Mouse (Mus musculus): ENCODE results near the gene S100a3. TPM values are rescaled to one million over a fixed set of nuclear protein-coding genes. Genes with fewer than 3 reads are reported as not detected.
A peak's percentile ranks its signal among the peaks of the same experiment; 100 is the strongest.

The S100a3 gene
- total RNA-seq, 4 experiments from 2014 or later = not detected

GRCm38 (mm10) chr3:90601486-90602110 lies 41.2 kb downstream of the S100a3 start, which contains the start of gene Gm42674:
Gene Gm42674 (plus strand): TSS chr3:90601904.
- no peak for DNase-seq (ENCODE audit: low spot score)

DNA sequence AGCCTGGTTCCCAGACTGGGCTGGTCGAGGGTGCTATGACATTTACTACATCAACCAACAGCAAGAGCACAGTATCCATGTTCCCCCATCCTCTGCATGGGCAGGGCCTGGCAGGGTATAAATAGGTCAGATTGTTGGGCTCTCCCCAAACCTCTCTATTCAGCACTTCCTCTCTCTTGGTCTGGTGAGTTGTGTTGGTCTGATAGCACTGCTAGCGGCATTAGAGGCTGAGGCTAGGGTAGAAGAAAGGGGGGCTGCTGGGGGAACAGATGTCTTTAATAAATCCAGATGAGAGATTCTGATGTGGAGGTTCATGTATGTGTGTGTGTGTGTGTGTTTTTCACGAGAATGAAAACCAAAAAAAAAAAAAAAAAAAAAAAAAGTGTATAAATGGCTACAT lies 43.2 kb downstream of the S100a3 start, which contains the start of gene S100a4:
S100a4 (plus strand) TSS at position 149 of the 400 bp plus-strand sequence.
- DNase-seq (ENCODE audit: low spot score) = no peak

- DNase-seq (ENCODE audit: low spot score) = peak; percentile 88
Measured at GRCm38 (mm10) chr3:90604416-90604815, 44.0 kb downstream of the S100a3 start.

DNA sequence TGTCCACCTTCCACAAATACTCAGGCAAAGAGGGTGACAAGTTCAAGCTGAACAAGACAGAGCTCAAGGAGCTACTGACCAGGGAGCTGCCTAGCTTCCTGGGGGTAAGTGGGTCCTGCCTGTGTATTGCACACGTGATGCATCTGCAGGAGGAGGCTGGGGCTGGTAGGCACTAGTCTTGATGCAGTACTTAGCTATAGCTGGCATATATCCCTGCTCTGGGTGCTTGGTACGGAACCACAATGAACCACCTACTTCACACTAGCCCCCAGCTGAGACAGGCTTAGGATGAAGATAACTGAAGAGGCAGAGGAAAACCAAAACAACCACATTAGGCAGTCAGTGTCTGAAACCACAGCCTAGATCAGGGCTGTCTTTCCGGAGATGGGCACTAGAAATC lies 44.7 kb downstream of the S100a3 start:
- no peak for DNase-seq (ENCODE audit: low spot score)

- no peak for DNase-seq (ENCODE audit: low spot score)
Measured at GRCm38 (mm10) chr3:90605736-90606135, 45.4 kb downstream of the S100a3 start.

DNA sequence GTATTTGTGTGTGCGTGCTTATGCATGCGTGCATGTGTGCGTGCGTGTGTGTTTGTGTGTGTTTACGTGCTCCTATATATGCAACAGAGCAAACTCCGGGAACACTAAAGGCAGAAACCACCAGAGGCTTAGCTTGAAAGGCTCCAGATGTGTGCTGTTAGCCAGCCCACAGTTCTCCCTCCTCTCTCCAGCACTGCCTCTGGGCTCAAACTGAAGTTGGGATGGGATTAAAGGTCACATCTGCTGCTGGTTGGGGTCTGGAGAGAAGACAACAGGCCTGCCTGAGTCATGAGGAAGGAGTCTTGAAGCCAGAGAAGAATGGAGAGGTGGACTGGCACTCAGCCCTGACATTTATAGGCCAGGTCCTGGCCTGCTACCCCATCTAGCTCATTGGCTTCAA lies 45.8 kb downstream of the S100a3 start:
- DNase-seq (ENCODE audit: low spot score) = no peak

DNA sequence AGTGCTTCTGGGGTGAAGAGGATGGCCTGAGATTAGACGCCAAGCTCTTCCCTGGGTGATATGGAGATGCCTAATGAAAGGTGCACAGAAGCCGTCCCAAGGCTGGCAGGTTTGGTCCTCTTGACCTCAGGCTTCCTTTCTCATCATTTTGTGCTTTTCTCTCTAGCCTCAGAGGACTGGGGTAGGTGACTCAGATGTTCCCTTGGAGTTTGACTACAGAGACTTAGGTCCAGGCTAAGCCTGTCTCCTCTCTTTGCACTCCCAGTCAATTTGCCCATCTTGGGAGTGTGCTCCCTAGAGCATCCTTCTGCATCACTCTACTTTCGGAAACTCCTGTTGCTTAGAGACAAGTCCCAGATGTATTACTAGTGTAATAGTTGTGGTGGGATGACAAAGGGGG lies 47.0 kb downstream of the S100a3 start:
- DNase-seq (ENCODE audit: low spot score) = no peak

DNA sequence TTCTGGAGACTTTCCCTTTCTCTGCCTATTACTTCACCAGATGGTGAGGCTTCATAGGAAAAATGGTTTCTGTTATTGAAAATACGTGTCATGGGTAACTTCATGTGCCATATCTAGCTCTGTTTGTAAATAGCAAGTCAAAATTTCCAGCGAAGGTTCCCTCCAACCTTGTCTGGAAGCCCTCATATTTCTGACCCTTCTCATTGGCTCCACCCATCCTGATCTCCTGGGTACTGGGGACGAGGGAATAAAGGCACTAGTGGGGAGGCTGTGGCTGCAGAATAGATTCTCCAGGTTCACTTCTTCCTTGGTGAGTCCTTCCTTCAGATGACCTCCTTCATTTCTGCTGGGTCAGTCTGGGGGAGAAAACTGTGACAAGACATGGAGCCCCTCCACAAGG lies 47.8 kb downstream of the S100a3 start, which contains the start of gene S100a5:
S100a5 (plus strand) TSS at position 301 of the 400 bp plus-strand sequence.
- DNase-seq (ENCODE audit: low spot score) = no peak

- no peak for DNase-seq (ENCODE audit: low spot score)
Measured at GRCm38 (mm10) chr3:90609102-90609501, 48.7 kb downstream of the S100a3 start.

GRCm38 (mm10) chr3:90611494-90611893 lies 51.1 kb downstream of the S100a3 start:
- no peak for DNase-seq (ENCODE audit: low spot score)

DNA sequence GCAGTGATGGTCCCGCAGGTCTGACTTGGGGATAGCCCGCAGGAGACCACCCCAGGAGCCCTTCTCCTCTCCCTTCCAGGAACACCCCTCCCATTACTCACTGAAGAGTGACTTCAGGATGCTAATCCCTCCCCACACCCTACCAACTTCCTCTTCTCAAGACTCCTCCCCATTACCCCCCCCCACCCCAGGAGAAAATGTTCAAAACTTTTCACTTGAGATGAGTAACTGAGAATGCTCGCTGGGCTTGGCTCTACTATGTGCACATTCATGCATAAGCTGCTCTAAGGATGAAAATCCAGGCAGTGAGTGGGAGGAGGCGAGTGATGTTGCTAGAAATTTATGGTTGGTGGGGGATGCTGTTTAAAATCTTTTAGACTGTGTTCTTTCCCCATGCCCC lies 51.7 kb downstream of the S100a3 start:
- no peak for DNase-seq (ENCODE audit: low spot score)

DNA sequence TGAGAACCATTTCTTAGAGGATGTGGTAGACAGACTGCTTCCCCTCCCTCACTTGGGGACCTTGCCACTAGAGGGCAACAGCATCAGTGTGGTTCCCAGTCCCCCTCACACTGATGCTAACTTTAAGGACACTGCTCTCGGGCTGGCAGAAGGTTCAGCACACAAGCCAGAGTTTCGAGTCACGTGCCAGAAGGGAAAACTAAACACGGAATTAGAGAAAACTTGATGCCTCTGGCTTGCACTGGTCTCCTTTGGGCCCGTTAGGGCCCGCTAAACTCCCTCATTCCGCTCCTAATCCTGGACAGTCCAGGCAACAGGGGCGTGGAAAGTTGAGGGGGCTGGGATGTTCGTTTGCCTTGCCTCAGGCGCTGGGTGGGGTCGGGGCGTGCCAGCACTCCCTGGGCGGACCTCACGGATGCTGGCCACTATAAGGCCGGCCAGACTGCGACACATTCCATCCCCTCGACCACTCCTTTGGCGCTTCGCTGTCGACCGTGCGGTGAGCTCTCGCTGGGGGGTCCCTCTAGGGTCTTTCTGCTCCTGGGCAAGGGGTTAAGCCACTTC lies 52.4 kb downstream of the S100a3 start, which contains the start of gene S100a6:
S100a6 (plus strand) TSS at position 155 of the 564 bp plus-strand sequence.
- peak; percentile 75 for DNase-seq (ENCODE audit: low spot score)

GRCm38 (mm10) chr3:90613461-90614147 lies 53.2 kb downstream of the S100a3 start:
- no peak for DNase-seq (ENCODE audit: low spot score)

GRCm38 (mm10) chr3:90614148-90614530 lies 53.8 kb downstream of the S100a3 start:
- DNase-seq (ENCODE audit: low spot score) = no peak

DNA sequence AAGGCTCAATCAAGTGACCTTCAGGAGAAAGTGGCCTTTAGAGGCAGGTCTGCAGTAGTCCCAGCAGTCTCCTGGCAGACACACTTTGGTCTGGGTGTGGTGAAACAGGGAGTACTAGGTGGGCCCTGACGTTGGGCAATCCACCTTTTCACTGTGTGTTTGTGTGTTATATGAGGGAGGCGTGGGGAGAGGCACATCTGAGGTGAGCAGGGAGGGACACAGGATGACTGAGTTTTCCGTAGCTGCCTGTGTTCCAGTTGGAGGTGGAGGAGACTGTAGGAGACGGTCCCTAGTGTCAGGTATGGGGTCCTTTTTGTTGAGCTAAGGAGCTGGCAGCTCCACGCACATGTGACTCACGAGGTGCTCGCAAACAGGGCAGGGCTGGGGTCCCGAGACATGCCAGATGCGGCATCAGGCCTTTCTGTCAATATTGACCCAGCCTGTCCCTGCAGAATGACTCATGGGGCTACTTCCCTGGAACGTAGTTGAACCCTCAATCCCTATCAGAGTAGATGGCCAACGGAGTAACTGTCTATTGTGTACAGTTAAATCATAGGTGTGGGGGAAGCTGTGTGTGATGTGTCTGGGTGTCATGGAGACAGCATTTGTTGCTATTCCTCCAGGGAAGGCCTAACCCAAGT lies 54.4 kb downstream of the S100a3 start:
- no peak for DNase-seq (ENCODE audit: low spot score)

GRCm38 (mm10) chr3:90615415-90615814 lies 55.0 kb downstream of the S100a3 start:
- DNase-seq (ENCODE audit: low spot score) = peak; percentile 82

- no peak for DNase-seq (ENCODE audit: low spot score)
Measured at GRCm38 (mm10) chr3:90615911-90616310, 55.5 kb downstream of the S100a3 start.

- no peak for DNase-seq (ENCODE audit: low spot score)
Measured at GRCm38 (mm10) chr3:90617586-90617985, 57.2 kb downstream of the S100a3 start.

DNA sequence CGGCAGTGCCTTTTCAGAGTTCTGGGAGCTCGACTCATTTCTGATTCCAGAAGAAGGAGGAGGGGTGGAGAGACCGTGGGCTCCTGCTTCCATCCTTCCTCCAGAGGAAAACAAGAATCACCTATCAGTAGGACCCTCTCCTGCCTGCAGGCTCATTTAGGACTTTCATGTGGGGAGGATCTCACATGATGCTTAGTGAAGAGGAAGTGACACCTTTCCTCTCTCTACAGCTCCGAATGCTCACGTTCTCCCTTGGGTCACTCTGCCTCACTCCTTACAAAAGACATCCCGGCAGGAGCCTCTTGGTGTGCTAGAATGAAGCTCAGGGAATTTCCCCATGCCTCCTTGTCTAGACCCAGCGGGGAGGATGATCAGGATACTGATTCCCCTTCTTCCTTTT lies 61.2 kb downstream of the S100a3 start:
- DNase-seq (ENCODE audit: low spot score) = no peak

DNA sequence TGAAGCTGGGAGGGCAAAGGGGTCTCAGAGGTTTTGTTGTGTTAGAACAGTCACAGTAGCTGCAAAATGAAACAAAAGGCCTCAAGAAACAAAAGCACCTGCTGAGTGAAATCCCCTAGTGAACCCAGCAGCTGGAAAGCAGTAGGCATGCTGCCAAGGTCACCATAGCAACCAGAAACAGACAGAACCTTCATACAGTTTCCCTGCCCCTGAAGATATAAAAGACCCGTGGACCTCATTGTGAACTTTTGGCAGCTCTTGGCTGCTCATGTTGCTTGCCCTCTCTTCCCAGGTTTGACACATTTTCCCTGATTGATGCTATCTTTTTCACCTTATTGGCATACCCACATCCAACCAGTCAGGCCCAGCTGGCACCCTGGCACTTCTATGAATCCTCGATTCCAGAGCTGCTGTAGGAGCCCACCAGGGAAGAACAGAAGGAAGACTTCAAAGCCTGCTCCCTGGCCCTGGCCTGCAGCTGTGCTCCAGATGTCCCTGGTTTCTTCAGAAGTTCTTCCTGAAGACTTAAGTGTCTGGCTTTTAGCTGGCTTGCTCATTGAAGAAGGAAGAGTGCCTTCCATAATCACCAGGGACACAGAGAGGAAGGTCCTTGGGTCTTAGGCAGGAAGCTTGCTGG lies 63.2 kb downstream of the S100a3 start:
- no peak for DNase-seq (ENCODE audit: low spot score)

DNA sequence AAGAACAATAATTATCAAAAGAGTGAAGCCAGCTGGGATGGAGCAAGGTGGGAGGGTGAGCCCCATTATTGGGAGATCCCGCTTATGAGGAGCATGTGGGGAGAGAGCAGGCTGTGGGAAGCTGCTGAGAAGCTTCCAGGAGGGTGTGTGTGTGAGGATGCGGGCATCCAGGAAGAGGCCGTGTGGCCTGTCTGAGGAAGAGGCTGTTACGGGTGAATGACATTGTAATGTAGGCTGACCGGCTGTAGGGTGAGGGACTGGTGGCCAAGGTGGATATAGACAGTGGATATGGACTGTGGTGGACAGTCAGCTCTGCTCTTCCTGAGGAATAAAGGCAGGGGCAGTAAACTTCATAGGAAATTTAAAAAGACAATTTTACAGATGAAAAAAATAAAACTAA lies 65.1 kb downstream of the S100a3 start:
- DNase-seq (ENCODE audit: low spot score) = no peak
